Mouse (Mus musculus): ENCODE measurements around the gene Pla2g2d.

The Pla2g2d gene

DNA sequence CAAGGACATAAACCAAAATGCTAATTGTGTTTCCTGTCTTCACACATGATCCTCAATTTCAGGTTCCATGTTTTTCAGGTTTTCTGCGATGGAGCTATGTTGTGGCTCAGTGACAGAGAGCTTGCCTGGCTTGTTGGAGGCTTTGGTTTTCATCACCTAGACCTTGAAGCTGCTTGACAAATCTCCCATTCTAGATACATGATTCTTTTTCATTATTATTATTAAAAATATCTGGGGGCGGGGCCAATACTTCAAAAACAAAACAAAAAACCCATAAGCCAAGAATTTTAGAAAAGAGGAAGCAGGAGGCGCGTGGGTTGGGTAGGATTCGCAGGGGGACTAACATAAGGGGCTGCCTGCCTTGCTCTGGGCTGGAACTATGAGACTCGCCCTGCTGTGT, at the start of gene Pla2g2d:
TSS of gene Pla2g2d (plus strand) at position 301 of the 400 bp plus-strand sequence.
- DNase-seq (ENCODE audit: low read depth, low spot score), result no peak

- no peak for DNase-seq (ENCODE audit: low read depth, low spot score)
Measured at GRCm38 (mm10) chr4:138725751-138726150, 49.8 kb upstream of the Pla2g2d start.

DNA sequence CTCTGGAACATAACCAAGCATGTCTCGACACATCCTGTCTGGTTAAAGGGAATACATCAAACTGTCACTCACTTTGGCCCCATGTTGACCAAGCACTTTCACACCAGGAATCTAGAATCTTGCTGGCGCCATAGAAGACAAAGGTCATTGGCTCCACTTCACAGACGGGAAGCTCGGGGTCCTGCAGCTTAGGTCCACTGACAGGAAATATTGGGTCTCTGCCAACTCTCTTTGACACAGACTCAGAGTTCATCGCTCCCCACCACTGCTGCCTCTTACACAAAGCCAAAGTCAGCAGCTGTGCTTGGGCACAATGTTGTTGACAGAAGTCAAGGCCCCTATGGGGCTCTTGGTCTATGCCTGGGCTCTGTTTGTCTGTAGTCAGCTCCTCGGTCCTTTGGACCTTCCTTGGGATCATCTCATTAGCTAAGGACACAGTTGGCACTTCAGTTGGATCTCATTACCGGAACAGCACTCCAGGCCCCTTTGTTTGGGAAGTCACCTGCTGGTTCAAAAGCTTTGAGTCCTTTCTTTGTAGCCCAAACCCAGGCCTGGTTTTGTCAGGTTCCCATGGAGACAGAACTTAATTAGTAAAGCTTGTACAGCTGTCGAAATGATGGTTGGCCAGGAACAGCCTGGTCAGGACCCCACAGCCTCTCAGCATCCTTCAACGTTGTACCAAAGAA, 46.4 kb upstream of the Pla2g2d start:
- DNase-seq (ENCODE audit: low read depth, low spot score), result no peak

DNA sequence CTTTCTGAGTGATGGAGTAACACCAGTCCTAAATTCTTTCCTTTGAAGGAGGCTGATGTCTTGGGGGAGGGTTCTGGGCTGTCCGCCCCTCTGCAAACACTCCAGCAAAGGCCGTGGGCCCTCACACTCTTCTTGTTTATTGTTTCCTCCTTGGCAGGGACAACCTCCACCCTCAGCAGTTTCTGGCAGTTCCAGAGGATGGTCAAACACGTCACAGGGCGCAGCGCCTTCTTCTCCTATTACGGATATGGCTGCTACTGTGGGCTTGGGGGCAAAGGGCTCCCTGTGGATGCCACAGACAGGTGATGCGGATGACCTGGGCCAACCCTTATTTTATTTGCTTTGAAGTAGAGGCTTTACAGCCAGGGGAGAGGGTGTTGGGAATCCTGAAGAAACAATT, 41.4 kb upstream of the Pla2g2d start:
- no peak for DNase-seq (ENCODE audit: low read depth, low spot score)

- no peak for DNase-seq (ENCODE audit: low read depth, low spot score)
Measured at GRCm38 (mm10) chr4:138734863-138735262, 40.7 kb upstream of the Pla2g2d start.

- DNase-seq (ENCODE audit: low read depth, low spot score), result no peak
Measured at GRCm38 (mm10) chr4:138737031-138737430, 38.5 kb upstream of the Pla2g2d start, which contains the start of gene Ubxn10. Gene Ubxn10 (minus strand): TSS chr4:138737167.

DNA sequence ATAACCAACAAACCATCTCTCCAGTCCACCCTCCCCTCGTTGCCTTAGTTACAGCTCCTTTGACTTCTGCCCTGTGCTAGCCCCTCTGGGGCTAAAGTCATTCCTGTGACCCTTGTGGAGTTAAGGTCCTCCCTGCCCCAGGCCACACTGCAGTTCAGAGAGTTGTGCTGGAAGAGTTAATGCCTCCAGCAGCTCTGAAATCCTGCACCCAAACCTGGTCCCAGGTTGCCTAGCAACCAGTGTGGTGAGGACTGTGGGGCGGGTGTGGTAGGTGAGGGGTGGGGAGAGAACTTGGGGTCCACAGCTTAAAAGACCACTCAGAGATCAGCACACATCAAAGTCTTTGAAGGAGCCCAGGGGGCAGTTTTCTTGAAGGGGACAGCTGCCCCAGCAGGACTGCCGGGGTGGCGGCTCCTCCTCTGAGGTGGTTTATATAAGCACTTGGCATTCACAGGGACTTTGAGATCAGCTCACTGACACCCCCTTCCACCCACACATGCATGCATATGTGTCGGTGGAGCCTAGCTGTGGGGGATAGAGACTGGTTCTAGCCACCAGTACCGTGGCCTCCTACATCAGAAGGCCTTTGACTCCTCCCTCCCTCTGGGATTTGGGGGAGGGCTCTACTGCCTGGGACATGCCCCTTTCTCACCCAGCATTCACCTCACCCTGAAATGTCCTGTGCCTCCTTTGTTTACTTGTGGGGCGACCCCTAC, 36.2 kb upstream of the Pla2g2d start:
- DNase-seq (ENCODE audit: low read depth, low spot score), result no peak

DNA sequence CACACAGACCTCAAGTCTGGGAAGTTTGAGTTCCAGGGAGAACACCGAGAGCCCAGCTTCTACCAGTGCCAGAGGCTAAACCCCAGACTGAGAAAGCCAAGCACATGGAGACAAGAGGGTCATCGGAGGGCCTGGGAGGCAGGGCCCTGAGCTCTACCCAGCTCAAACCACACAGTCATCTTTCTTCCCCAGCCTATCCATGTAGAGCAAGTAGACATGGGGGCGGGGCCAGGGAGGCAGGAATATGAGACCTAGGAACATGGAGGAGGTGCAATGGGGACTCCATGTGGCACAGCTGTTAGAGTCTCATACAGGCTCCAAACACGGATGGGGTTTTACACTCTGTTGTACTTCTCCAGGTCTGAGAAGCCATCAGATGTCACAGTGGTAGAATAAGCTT, 29.7 kb upstream of the Pla2g2d start:
- peak; percentile 5 for DNase-seq (ENCODE audit: low read depth, low spot score)

DNA sequence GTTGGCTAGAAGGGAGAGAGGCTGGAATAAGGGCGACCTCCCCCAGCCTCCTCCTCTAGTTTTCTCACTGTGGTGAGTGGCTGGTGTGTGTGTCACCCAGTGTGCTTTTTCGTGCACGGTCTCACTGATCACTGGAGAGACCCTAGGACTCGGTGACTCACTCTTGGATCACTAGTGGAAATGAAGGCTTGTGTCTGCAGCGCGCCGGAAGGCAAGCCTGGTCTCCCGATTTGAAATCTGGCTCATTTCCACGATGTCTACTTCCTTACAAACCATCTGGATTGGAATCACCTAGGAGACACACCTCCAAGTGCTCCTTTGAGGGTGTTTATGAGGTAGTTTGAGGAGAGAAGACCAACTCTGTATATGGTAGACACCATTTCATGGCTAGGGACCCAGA, 28.7 kb upstream of the Pla2g2d start:
- DNase-seq (ENCODE audit: low read depth, low spot score), result no peak

DNA sequence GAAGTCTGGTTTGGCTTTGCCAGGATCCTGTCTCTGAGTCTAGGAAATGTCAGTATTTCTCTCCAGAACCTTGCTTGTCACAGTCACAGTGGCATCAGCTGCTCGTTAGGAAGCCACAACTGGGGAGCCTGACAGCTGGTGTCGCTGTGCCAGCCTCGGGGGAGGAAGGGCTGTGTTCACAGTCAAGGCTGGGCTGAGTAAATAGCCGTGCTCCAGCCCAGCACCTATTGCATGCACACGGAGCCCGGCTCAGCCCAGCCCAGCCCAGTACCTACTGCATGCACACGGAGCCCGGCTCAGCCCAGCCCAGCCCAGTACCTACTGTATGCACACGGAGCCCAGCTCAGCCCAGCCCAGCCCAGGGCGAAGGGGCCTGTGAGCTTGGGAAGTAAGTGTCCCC, 27.7 kb upstream of the Pla2g2d start:
- no peak for DNase-seq (ENCODE audit: low read depth, low spot score)

DNA sequence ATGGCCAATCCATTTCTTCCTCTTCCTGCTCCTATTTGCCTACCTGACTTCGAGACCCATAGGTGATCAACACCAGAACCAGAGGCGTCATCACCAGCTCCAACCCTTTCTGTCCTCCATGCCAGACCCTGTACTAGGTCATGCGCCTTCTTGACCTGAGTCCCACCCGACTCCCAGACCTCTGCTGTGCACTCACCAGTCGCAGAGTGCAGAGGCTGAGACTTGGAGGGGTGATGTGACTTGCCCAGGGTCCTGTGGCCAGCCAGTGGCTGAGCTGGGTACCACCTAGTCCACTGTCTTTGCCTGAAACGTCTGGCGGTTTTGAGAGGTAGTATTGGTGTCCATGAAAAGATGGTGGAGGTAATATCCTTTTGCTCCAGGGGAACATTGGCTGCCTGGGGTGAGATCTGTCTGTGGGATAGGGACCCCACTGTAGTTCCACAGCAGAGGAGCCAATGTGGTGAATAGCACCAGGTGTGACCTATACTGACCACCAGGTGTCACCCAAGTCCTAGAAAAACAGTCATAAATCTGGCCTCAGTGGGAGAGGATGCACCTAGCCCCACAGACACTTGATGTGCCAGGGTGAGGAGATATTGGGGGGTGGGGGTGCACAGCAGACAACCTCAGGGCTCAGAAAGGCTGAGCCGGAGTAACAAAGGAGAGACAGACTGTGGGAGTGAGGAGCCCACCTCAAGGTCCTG, 27.0 kb upstream of the Pla2g2d start:
- peak; percentile 65 for DNase-seq (ENCODE audit: low read depth, low spot score)

DNA sequence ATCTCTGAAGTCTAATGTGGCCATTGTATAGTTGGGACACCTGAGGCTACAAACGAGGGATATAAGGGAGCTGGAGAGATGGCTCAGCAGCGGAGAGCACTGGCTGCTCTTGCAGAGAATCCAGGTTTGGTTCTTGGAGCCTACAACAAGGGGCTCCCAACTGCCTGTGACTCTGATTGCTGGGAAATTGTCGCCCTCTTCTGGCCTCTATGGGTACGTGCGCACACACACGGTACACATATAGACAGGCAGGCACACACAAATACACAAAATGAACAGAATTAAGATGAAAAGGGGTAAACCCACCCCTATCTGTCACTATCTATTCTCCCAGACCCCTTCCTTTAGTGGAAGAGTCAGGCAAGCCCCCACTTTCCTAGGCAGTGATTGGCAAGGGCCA, 22.9 kb upstream of the Pla2g2d start:
- no peak for DNase-seq (ENCODE audit: low read depth, low spot score)

DNA sequence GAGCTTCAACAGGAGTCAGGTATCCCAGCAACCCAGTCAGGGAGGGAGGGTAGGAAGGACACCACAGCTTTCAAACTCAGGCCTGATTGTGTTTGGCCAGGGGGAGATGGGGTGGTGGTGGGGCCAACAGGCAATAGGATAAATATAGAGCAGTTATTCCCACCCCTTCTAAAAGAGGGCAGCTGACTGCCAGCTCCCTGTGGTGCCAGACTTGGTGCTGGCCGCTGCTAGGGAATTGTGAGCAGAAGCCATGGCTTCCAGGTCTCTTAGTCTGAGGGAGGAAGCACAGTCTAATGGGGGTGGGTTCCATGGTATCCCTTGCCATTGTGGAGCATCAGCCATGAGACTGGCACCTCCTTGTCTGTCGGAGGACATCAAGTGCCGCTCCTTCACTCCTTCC, 21.9 kb upstream of the Pla2g2d start:
- no peak for DNase-seq (ENCODE audit: low read depth, low spot score)

GRCm38 (mm10) chr4:138754432-138754831, 21.1 kb upstream of the Pla2g2d start:
- no peak for DNase-seq (ENCODE audit: low read depth, low spot score)

DNA sequence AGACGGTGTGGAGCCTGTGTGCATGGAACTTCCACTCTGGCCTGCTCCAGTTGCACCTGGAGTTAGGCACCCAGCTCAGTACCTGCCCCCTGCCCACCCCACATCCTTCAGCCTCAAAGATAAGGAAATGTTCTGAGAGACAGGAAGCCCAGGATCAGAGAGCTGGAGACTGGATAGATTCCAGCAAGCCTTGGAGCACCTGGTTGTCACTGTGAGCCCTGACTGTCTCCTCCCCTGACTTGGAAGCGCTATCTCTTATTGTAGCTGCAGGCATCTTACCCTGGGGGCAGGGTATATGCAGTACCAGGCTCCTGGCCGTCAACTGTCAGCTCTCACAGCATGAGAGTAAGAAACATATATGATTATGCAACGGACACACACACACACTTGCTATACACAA, 20.1 kb upstream of the Pla2g2d start:
- DNase-seq (ENCODE audit: low read depth, low spot score), result no peak

GRCm38 (mm10) chr4:138755983-138756382, 19.6 kb upstream of the Pla2g2d start:
- DNase-seq (ENCODE audit: low read depth, low spot score), result no peak

- DNase-seq (ENCODE audit: low read depth, low spot score), result no peak
Measured at GRCm38 (mm10) chr4:138757416-138757815, 18.1 kb upstream of the Pla2g2d start, which contains the start of gene Pla2g2f. Gene Pla2g2f (minus strand): TSS chr4:138757626.

DNA sequence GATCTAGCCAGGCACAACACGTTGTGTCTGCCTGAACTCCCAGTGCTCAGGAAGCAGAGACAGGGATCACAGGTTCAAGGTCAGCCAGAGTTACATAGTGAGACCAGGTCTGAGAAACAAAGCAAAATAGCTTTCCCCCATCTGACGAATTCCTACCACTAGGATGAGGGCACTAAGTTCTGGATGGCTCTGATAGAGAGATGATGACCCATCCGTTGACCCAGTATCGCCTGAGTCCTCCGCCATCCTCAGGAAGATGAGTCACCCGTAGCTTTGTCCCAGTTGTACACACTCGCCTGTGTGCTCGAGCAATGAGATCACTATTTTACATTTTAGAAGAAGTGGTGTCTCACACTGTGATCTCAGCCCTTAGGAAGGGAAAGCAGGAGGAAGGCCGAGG, 13.3 kb upstream of the Pla2g2d start:
- peak; percentile 23 for DNase-seq (ENCODE audit: low read depth, low spot score)

- no peak for DNase-seq (ENCODE audit: low read depth, low spot score)
Measured at GRCm38 (mm10) chr4:138771970-138772369, 3.6 kb upstream of the Pla2g2d start.

DNA sequence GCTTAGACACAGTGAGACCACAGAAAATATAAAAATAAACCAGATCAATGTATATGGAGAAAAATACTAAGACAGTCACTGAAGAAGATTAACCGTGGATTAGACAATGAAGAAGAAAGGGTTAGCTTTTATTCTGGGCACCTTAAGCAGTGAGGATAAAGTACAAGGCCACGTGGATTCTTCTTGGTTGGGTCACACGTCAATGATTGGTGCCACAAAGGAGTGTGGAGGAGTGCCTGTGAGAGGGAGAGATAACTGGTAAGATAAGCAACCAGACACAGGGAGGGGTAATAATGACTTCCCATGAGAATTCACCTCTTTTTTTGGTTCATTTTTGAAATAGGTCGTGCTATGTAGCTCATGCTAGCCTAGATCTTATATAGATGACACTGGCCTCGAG, 3.1 kb upstream of the Pla2g2d start:
- no peak for DNase-seq (ENCODE audit: low read depth, low spot score)

DNA sequence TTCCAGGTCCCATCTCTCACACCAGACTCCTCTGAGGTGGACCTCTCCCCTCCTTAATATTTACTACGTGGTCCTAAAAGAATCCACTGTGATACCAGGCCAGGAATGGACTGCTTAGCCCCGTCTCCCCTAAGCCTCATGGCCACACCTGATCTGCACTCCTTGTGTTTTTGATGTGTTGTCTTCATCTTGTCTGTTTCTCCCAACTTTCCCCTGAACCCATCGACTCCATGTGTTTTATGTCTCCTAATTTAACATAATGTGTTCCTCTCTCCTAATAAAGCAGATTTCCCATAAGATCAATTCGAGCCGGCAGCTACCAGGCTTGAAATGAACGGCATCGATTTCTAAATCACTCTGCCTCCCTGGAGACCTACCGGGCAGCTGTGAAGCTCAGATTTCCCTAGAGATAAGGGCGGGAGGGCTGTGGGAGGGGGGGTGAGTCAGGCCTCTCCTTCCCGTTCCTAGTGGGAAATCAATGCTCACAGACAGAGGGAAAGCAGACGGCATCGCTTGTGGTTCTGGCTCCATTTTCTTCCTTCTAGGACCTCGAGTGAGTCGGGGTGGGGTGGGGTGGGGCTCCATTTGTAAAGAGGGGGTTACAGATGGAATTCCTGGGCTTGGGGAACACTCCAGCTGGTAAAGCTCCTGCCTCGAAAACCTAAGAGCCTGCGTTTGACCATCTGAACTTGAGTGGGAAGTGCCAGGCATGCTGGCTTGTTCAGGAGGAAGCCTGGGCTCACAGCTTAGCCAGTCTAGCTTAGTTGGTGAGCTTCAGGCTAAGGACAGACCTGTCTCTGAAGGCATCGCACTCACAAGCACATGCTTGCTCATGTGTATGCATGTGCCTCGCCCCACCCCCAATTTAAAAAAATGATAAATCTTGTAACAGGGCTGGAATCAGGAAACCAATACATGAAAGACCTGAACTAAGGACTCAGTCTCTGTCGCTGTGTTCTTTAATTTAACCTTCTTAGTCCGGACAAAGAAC, 2.2 kb downstream of the Pla2g2d start:
- no peak for DNase-seq (ENCODE audit: low read depth, low spot score)
